Mouse (Mus musculus) small intestine, adult 2 months (tissue): Measurements from ENCODE around the gene Hoxb3.

ENCODE experiments used
- CTCF ChIP-seq: fragments of 200-500 bp; IDR thresholded peaks from 2 replicates; pipeline ENCODE4 v1.5.1; 2012; ENCODE audit warnings: low read depth, mild to moderate bottlenecking, control low read depth, inconsistent platforms, low read length, moderate library complexity, mixed read lengths; ENCODE audit not compliant: insufficient replicate concordance, insufficient read length; ENCODE audit errors: extremely low read depth
- POLR2A ChIP-seq: fragments of 200-500 bp; IDR thresholded peaks from 2 replicates; pipeline ENCODE4 v1.6.1; 2012; ENCODE audit warnings: low read depth, mild to moderate bottlenecking, control low read depth, inconsistent platforms, low read length, moderate library complexity

DNA sequence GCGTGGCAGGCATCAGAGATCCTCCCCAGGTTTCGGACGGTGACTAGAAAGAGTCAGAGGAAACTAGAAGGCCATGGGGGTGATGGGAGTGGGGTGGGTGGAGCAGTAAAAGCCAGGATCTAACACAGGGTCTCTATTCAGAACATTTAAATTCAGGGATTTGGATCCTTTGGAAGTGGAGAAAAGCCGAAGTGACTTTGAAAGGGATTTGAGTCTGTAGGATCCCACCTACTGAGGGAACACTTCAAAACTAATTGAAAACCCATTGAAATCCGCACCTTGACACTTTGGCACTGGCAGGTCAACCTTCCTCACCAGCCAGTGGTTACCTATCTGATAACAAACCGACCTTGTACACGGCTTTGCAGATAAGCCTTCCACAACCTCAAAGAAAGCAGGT, 51.7 kb downstream of the Hoxb3 start:
- TF ChIP-seq POLR2A (no peak), CTCF (no peak)
